Mouse (Mus musculus) liver, adult 2 months (tissue): Measurements from ENCODE around the gene Trp53. TPM values are rescaled to one million over a fixed set of nuclear protein-coding genes. Genes with fewer than 3 reads are reported as not detected.
A peak's percentile ranks its signal among the peaks of the same experiment; 100 is the strongest.

Source experiments
- DNase-seq: peaks from one replicate; pipeline ENCODE4 v3.0.0-alpha.2; 2011; ENCODE audit warnings: low read depth, low spot score; ENCODE audit errors: extremely low read depth
- H3K27ac ChIP-seq: fragments of 200-500 bp; replicated peaks from 2 replicates; pipeline ENCODE4 v1.5.1; 2012; ENCODE audit warnings: low read depth, mild to moderate bottlenecking, control low read depth, inconsistent platforms, low read length; ENCODE audit not compliant: insufficient read depth
- H3K27me3 ChIP-seq: fragments of 200-500 bp; 2 replicates; pipeline ENCODE4 v1.6.1; 2012; ENCODE audit warnings: mild to moderate bottlenecking, moderate library complexity, low read length, inconsistent platforms; ENCODE audit not compliant: control insufficient read depth, insufficient read depth
- H3K36me3 ChIP-seq: fragments of 200-500 bp; 2 replicates; pipeline ENCODE4 v1.6.1; 2012; ENCODE audit warnings: low read length, inconsistent platforms; ENCODE audit not compliant: control insufficient read depth, insufficient read depth
- H3K4me1 ChIP-seq: fragments of 200-500 bp; 2 replicates; pipeline ENCODE4 v1.6.1; 2011; ENCODE audit warnings: low read length; ENCODE audit not compliant: control insufficient read depth, insufficient read depth
- H3K4me3 ChIP-seq: fragments of 200-500 bp; 2 replicates; pipeline ENCODE4 v1.5.1; 2011; ENCODE audit warnings: low read depth, mild to moderate bottlenecking, control low read depth, low read length, moderate library complexity; ENCODE audit not compliant: insufficient read depth
- H3K79me2 ChIP-seq: fragments of 200-500 bp; 2 replicates; pipeline ENCODE4 v1.6.1; 2012; ENCODE audit warnings: inconsistent platforms, mild to moderate bottlenecking, low read length, moderate library complexity; ENCODE audit not compliant: control insufficient read depth, insufficient read depth
- H3K9ac ChIP-seq: fragments of 200-500 bp; 2 replicates; pipeline ENCODE4 v1.6.1; 2012; ENCODE audit warnings: low read depth, mild to moderate bottlenecking, control low read depth, inconsistent platforms, low read length
- CTCF ChIP-seq: fragments of 200-500 bp; IDR thresholded peaks from 2 replicates; pipeline ENCODE4 v1.5.1; 2011; ENCODE audit warnings: low read depth, low read length, control low read depth
- POLR2A ChIP-seq: fragments of 200-500 bp; IDR thresholded peaks from 2 replicates; pipeline ENCODE4 v1.6.1; 2011; ENCODE audit warnings: low read length, control low read depth; ENCODE audit not compliant: insufficient read depth; ENCODE audit errors: extremely low read depth
- WGBS: fragments of 180-500 bp; shearing (Covaris S2); methylation state at CpG from one replicate; pipeline ENCODE4 v1.1.7; 2018; 5-methylcytosine and 5-hydroxymethylcytosine counted together
- polyA plus RNA-seq: library from polyadenylated mRNA; depleted of rRNA; stranded (reverse); fragments of >200 nt; gene quantifications from 2 replicates; pipeline ENCODE4 v1.2.3, GENCODE M21; 2012
- total RNA-seq: library from RNA; depleted of rRNA; stranded (reverse); fragments of >200 nt; gene quantifications from 2 replicates; pipeline ENCODE4 v1.2.3, GENCODE M21; 2014

Gene Trp53
- total and polyA plus RNA-seq, 2 experiments, result 3.7 to 35.4 TPM

DNA sequence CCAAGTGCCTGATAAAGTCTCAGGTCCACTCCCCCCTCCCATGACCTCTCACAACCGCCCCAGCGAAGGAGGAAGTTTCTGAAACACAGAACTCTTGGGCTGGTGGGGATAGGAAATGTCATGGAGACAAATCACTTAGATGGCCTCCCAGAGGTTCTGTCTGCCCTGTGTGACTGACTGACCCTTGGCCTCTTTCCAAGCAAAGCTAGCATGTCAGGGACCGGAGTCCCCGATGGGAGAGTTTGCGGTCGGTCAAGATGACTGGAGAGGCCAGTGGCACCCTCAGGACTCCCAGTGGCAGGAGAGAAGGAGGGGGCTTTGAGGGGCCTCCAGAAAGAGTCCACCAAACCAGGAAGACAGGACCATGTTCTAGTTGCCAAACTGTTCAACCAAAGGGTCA lies 21.4 kb upstream of the Trp53 start:
- peak; percentile 26 for DNase-seq
- H3K27ac ChIP-seq, result no peak overlapping the region
- H3K4me3 ChIP-seq, result no peak overlapping the region
- WGBS, result 24% methylated on average over 6 of the region's 6 CpGs
- H3K27me3 ChIP-seq, result no peaks in the 10 kb centered on the region
- H3K4me1 ChIP-seq, result no peaks in the 10 kb centered on the region
- TF ChIP-seq CTCF (no peak), POLR2A (no peak)
- no peaks in the 10 kb centered on the region for H3K79me2 ChIP-seq
- H3K36me3 ChIP-seq, result peaks cover 5% of the 10 kb centered on the region; the same call in 1 of the 2 replicates
- no peak overlapping the region for H3K9ac ChIP-seq

GRCm38 (mm10) chr11:69559183-69559582 lies 21.0 kb upstream of the Trp53 start:
- H3K79me2 ChIP-seq, result no peaks in the 10 kb centered on the region
- H3K27ac ChIP-seq, result no peak overlapping the region
- TF ChIP-seq CTCF (no peak), POLR2A (no peak)
- peaks cover 5% of the 10 kb centered on the region; the same call in 1 of the 2 replicates for H3K36me3 ChIP-seq
- no peaks in the 10 kb centered on the region for H3K27me3 ChIP-seq
- H3K9ac ChIP-seq, result no peak overlapping the region
- DNase-seq, result no peak
- 43% methylated on average over 5 of the region's 5 CpGs for WGBS
- no peaks in the 10 kb centered on the region for H3K4me1 ChIP-seq
- no peak overlapping the region for H3K4me3 ChIP-seq

DNA sequence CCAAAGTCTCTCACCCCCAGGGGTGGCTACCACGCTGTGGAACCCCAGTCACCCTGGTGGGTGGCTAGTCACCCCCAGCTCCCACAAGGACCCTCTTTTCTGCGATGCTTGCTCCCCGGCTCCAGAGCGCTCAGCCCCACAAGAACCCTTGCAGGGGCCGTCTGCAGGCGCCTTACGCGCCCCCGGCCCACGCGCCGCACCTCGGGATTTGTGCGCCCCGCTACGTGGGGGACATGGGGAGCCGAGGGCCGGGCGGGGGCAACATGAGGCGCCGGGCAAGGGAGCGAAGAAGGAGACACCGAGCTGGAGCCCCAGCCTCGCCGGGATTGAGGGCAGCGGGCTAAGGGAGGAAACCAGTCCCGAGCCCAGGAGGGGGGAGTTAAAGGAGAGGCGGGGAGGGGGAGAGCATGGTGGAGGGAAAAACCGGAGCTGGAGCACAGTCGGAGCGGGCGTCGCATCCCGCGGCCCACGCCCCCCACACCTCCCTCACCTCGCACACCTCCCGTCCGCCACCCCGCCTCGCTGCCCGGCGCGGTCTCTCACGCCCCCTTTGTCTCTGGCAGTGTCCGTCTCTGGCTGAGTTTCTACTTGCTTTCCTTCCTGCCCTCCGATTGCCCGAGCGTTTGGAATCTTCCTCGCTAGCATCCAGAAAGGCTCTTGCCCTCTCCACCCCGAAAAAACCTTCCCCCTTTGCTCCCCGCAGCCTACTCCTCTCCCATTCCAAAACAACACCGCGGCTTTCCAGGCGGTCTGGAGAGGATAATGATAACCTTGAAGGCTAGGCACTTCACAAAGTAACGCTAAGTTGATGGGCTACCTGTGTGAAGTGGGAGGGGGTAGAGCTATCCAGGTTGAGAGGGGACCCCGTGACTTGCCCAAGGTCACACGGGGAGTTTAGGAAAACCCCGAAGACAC lies 20.1 kb upstream of the Trp53 start, which contains the start of gene Efnb3:
Efnb3 (minus strand) TSS at position 355 of the 915 bp plus-strand sequence.
- peaks cover 5% of the 10 kb centered on the region; the same call in 1 of the 2 replicates for H3K36me3 ChIP-seq
- no peaks in the 10 kb centered on the region for H3K27me3 ChIP-seq
- no peak for DNase-seq
- no peaks in the 10 kb centered on the region for H3K79me2 ChIP-seq
- H3K4me1 ChIP-seq, result no peaks in the 10 kb centered on the region
- H3K4me3 ChIP-seq, result no peak within 1 kb of the TSS
- H3K9ac ChIP-seq, result no peak within 1 kb of the TSS
- H3K27ac ChIP-seq, result no peak within 1 kb of the TSS
- no peak for TF ChIP-seq CTCF
- no peak for TF ChIP-seq POLR2A
- WGBS, result 14% methylated on average over 59 of the region's 59 CpGs

- Histone ChIP-seq H3K4me1 (no peaks in the 10 kb centered on the region), H3K4me3 (no peak overlapping the region), H3K36me3 (peaks cover 5% of the 10 kb centered on the region; the same call in 1 of the 2 replicates), H3K9ac (no peak overlapping the region), H3K27ac (no peak overlapping the region), H3K27me3 (no peaks in the 10 kb centered on the region), H3K79me2 (no peaks in the 10 kb centered on the region)
- 93% methylated on average over 16 of the region's 16 CpGs for WGBS
- TF ChIP-seq POLR2A, result no peak
- no peak for TF ChIP-seq CTCF
- no peak for DNase-seq
These were observed 19.0 kb upstream of the Trp53 start for GRCm38 (mm10) chr11:69560896-69561854.

DNA sequence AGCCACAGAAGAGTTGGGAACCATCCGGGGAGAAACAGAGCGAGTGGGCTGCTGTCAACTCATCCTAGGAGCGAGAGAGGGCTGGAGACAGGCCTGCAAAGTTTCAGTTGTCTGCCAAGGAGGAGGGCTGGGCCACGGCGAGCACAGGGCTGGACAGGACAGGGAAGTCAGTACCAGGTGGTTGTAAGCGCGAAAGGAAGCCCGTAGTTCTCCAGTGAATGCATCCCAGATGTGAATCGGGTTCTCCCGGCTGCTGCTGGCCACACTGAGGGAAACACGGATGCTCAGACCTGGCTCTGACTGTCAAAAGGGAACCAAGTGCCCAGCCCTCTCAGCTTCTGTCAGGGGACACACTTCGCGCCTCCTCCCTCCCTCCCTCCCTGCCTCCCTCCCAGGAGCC lies 16.8 kb upstream of the Trp53 start:
- WGBS, result 94% methylated on average over 13 of the region's 13 CpGs
- no peaks in the 10 kb centered on the region for H3K27me3 ChIP-seq
- no peak for TF ChIP-seq POLR2A
- no peak for TF ChIP-seq CTCF
- H3K27ac ChIP-seq, result no peak overlapping the region
- DNase-seq, result no peak
- no peaks in the 10 kb centered on the region for H3K79me2 ChIP-seq
- H3K9ac ChIP-seq, result no peak overlapping the region
- no peaks in the 10 kb centered on the region for H3K4me1 ChIP-seq
- H3K36me3 ChIP-seq, result peaks cover 9% of the 10 kb centered on the region; the same call in 1 of the 2 replicates
- no peak overlapping the region for H3K4me3 ChIP-seq
